Mouse (Mus musculus) intestine, postnatal 0 days (tissue): ENCODE measurements around the gene Nfkbil1. TPM values are rescaled to one million over a fixed set of nuclear protein-coding genes. Genes with fewer than 3 reads are reported as not detected.

Experiments used
- ATAC-seq: fragments of 200-750 bp; cut with Nextera tagmentation; 2 replicates; pipeline ENCODE4 v1.8.0; 2017; ENCODE audit warnings: mild to moderate bottlenecking, moderate TSS enrichment, moderate library complexity
- H3K27ac ChIP-seq: fragments of 300-500 bp; sonication (generic); 2 replicates; pipeline ENCODE4 v1.5.1; 2014; ENCODE audit warnings: mild to moderate bottlenecking, low read depth, low read length, moderate library complexity
- H3K27me3 ChIP-seq: fragments of 300-500 bp; sonication (generic); replicated peaks from 2 replicates; pipeline ENCODE4 v1.6.1; 2014; ENCODE audit warnings: low read length, mixed read lengths; ENCODE audit not compliant: control insufficient read depth, insufficient read depth
- H3K36me3 ChIP-seq: fragments of 300-500 bp; sonication (generic); 2 replicates; pipeline ENCODE4 v1.6.1; 2014; ENCODE audit warnings: mild to moderate bottlenecking, moderate library complexity; ENCODE audit not compliant: control insufficient read depth, insufficient read depth
- H3K4me1 ChIP-seq: fragments of 300-500 bp; sonication (generic); replicated peaks from 2 replicates; pipeline ENCODE4 v1.6.1; 2014; ENCODE audit warnings: antibody characterized with exemption, low read length, mixed read lengths; ENCODE audit not compliant: control insufficient read depth, insufficient read depth
- H3K4me2 ChIP-seq: fragments of 300-500 bp; sonication (generic); replicated peaks from 2 replicates; pipeline ENCODE4 v1.6.1; 2014; ENCODE audit warnings: low read depth, mild to moderate bottlenecking, moderate library complexity
- H3K4me3 ChIP-seq: fragments of 300-500 bp; sonication (generic); 2 replicates; pipeline ENCODE4 v1.5.1; 2014; ENCODE audit warnings: low read depth, low read length
- H3K9ac ChIP-seq: fragments of 300-500 bp; sonication (generic); 2 replicates; pipeline ENCODE4 v1.6.1; 2014; ENCODE audit warnings: mild to moderate bottlenecking, low read depth, low read length
- H3K9me3 ChIP-seq: fragments of 300-500 bp; sonication (generic); 2 replicates; pipeline ENCODE4 v1.6.1; 2016; ENCODE audit warnings: mixed run types; ENCODE audit not compliant: control insufficient read depth
- CTCF ChIP-seq: sonication (generic); IDR thresholded peaks from 2 replicates; pipeline ENCODE4 v1.5.1; 2016; ENCODE audit warnings: low read depth, mild to moderate bottlenecking, control low read depth, antibody characterized with exemption, moderate library complexity
- WGBS: fragments of 180-500 bp; shearing (Covaris S2); extraction: QIAGEN DNeasy Blood & Tissue Kit; methylation state at CpG from one replicate; pipeline ENCODE4 v1.1.7; 2014; 5-methylcytosine and 5-hydroxymethylcytosine counted together
- microRNA-seq: library from miRNA; unstranded; fragments of <30 nt; microRNA quantifications from one replicate; pipeline ENCODE4, GENCODE M21; 2016
- polyA plus RNA-seq: library from polyadenylated mRNA; unstranded; fragments of >200 nt; fragmentation: Nextera tagmentation; extraction: Ambion mirVana; gene quantifications from 2 replicates; pipeline ENCODE4 v1.2.1, GENCODE M21; 2015

Gene Nfkbil1
- polyA plus RNA-seq, 1 experiment from 2014 or later: 8.1 TPM

- peak; percentile 48; the same call in 1 of the 2 replicates for ATAC-seq
- no peaks in the 10 kb centered on the region for H3K27me3 ChIP-seq
- no peak overlapping the region for H3K4me3 ChIP-seq
- no peak overlapping the region for H3K9ac ChIP-seq
- WGBS: 12% methylated on average over 5 of the region's 5 CpGs
- H3K4me2 ChIP-seq: no peak overlapping the region
- no peaks in the 10 kb centered on the region for H3K4me1 ChIP-seq
- no peak overlapping the region for H3K27ac ChIP-seq
- peak; percentile 96 for TF ChIP-seq CTCF
- H3K9me3 ChIP-seq: no peaks in the 10 kb centered on the region
- H3K36me3 ChIP-seq: no peaks in the 10 kb centered on the region
Measured at GRCm38 (mm10) chr17:35178528-35178927, 57.1 kb downstream of the Nfkbil1 start.

GRCm38 (mm10) chr17:35175968-35176367 is 59.6 kb downstream of the Nfkbil1 start, which contains the start of gene Aif1:
Gene Aif1, minus strand, starts transcription at chr17:35176068.
- H3K36me3 ChIP-seq: no peaks in the 10 kb centered on the region
- no peak for ATAC-seq
- no peak within 1 kb of the TSS for H3K4me2 ChIP-seq
- no peaks in the 10 kb centered on the region for H3K4me1 ChIP-seq
- 51% methylated on average over 2 of the region's 2 CpGs for WGBS
- H3K4me3 ChIP-seq: no peak within 1 kb of the TSS
- no peak within 1 kb of the TSS for H3K27ac ChIP-seq
- no peaks in the 10 kb centered on the region for H3K27me3 ChIP-seq
- H3K9ac ChIP-seq: no peak within 1 kb of the TSS
- no peak for TF ChIP-seq CTCF
- no peaks in the 10 kb centered on the region for H3K9me3 ChIP-seq

GRCm38 (mm10) chr17:35175382-35175781 is 60.2 kb downstream of the Nfkbil1 start:
- H3K27me3 ChIP-seq: no peaks in the 10 kb centered on the region
- H3K9me3 ChIP-seq: no peaks in the 10 kb centered on the region
- H3K4me1 ChIP-seq: no peaks in the 10 kb centered on the region
- WGBS: 77% methylated on average over 6 of the region's 6 CpGs
- ATAC-seq: no peak
- H3K36me3 ChIP-seq: no peaks in the 10 kb centered on the region
- no peak overlapping the region for H3K9ac ChIP-seq
- TF ChIP-seq CTCF: no peak
- no peak overlapping the region for H3K4me3 ChIP-seq
- H3K4me2 ChIP-seq: no peak overlapping the region
- H3K27ac ChIP-seq: no peak overlapping the region

GRCm38 (mm10) chr17:35174201-35174977 is 61.2 kb downstream of the Nfkbil1 start:
- Histone ChIP-seq H3K9me3 (no peaks in the 10 kb centered on the region), H3K9ac (no peak overlapping the region), H3K27ac (no peak overlapping the region), H3K36me3 (no peaks in the 10 kb centered on the region), H3K27me3 (no peaks in the 10 kb centered on the region), H3K4me1 (no peaks in the 10 kb centered on the region), H3K4me2 (no peak overlapping the region), H3K4me3 (no peak overlapping the region)
- no peak for ATAC-seq
- WGBS: 43% methylated on average over 8 of the region's 8 CpGs
- TF ChIP-seq CTCF: no peak

- Histone ChIP-seq H3K4me3 (no peak overlapping the region), H3K4me2 (no peak overlapping the region), H3K9ac (no peak overlapping the region), H3K27me3 (no peaks in the 10 kb centered on the region), H3K4me1 (no peaks in the 10 kb centered on the region), H3K27ac (peak overlapping the region; percentile 50), H3K9me3 (no peaks in the 10 kb centered on the region), H3K36me3 (no peaks in the 10 kb centered on the region)
- no peak for TF ChIP-seq CTCF
- no peak for ATAC-seq
- 76% methylated on average over 3 of the region's 3 CpGs for WGBS
Measured at GRCm38 (mm10) chr17:35173329-35173728, 62.3 kb downstream of the Nfkbil1 start.

- no peak for TF ChIP-seq CTCF
- no peaks in the 10 kb centered on the region for H3K9me3 ChIP-seq
- H3K4me1 ChIP-seq: no peaks in the 10 kb centered on the region
- H3K27ac ChIP-seq: peak overlapping the region; percentile 50; the same call in 1 of the 2 replicates
- no peak overlapping the region for H3K4me3 ChIP-seq
- ATAC-seq: no peak
- no peak overlapping the region for H3K9ac ChIP-seq
- WGBS: 68% methylated on average over 11 of the region's 11 CpGs
- H3K36me3 ChIP-seq: no peaks in the 10 kb centered on the region
- no peaks in the 10 kb centered on the region for H3K27me3 ChIP-seq
- H3K4me2 ChIP-seq: no peak overlapping the region
Measured at GRCm38 (mm10) chr17:35172445-35173234, 63.0 kb downstream of the Nfkbil1 start.

Small RNA genes within 50 kb of the gene (microRNA-seq; reads per million reads assigned to microRNA genes)
- gene Mir6973a (not detected), gene Mir6974 (not detected), gene Mir6975 (not detected), gene Mir8094 (not detected)

Other genes starting within 250 kb of the Nfkbil1 start
- gene Vars, start 234.8 kb downstream of the Nfkbil1 start, polyA plus RNA-seq: 74.0 and 84.2 TPM in 2 replicates
- 0.12 and 0.20 TPM in 2 replicates for gene Vwa7, start 219.2 kb downstream of the Nfkbil1 start, polyA plus RNA-seq
- gene Sapcd1, start 207.8 kb downstream of the Nfkbil1 start, polyA plus RNA-seq: 3.2 and 4.6 TPM in 2 replicates
- 1.4 and 3.0 TPM in 2 replicates for gene Msh5, start 189.0 kb downstream of the Nfkbil1 start, polyA plus RNA-seq
- 290 and 312 TPM in 2 replicates for gene Clic1, start 185.8 kb downstream of the Nfkbil1 start, polyA plus RNA-seq
- 62.0 and 68.3 TPM in 2 replicates for gene Ddah2, start 176.8 kb downstream of the Nfkbil1 start, polyA plus RNA-seq
- gene Ly6g6c, start 170.4 kb downstream of the Nfkbil1 start, polyA plus RNA-seq: 0.12 TPM in 1 of 2 replicates, not detected in the other
- 0.13 and 0.17 TPM in 2 replicates for gene Mpig6b, start 169.6 kb downstream of the Nfkbil1 start, polyA plus RNA-seq
- gene Ly6g6e, start 158.9 kb downstream of the Nfkbil1 start, polyA plus RNA-seq: 2.2 TPM in 2 replicates
- 3.8 and 4.9 TPM in 2 replicates for gene Ly6g6d, start 157.7 kb downstream of the Nfkbil1 start, polyA plus RNA-seq
- gene Ly6g6f, start 150.2 kb downstream of the Nfkbil1 start, polyA plus RNA-seq: not detected in 2 replicates
- gene Abhd16a, start 146.5 kb downstream of the Nfkbil1 start, polyA plus RNA-seq: 101 and 103 TPM in 2 replicates
- not detected in 2 replicates for gene Ly6g5c, start 127.5 kb downstream of the Nfkbil1 start, polyA plus RNA-seq
- 0.46 and 0.59 TPM in 2 replicates for gene Ly6g5b, start 120.4 kb downstream of the Nfkbil1 start, polyA plus RNA-seq
- 15.0 and 16.6 TPM in 2 replicates for gene Gpank1, start 114.3 kb downstream of the Nfkbil1 start, polyA plus RNA-seq
- 262 and 264 TPM in 2 replicates for gene Csnk2b, start 113.7 kb downstream of the Nfkbil1 start, polyA plus RNA-seq
- 26.3 and 29.7 TPM in 2 replicates for gene D17H6S53E, start 109.4 kb downstream of the Nfkbil1 start, polyA plus RNA-seq
- 18.3 and 22.5 TPM in 2 replicates for gene Apom, start 103.7 kb downstream of the Nfkbil1 start, polyA plus RNA-seq
- 37.4 and 46.0 TPM in 2 replicates for gene Bag6, start 100.6 kb downstream of the Nfkbil1 start, polyA plus RNA-seq
- 40.0 and 54.1 TPM in 2 replicates for gene Prrc2a, start 70.9 kb downstream of the Nfkbil1 start, polyA plus RNA-seq
- 23.1 and 25.4 TPM in 2 replicates for gene Aif1, start 59.7 kb downstream of the Nfkbil1 start, polyA plus RNA-seq
- gene Lst1, start 47.4 kb downstream of the Nfkbil1 start, polyA plus RNA-seq: 11.3 and 12.9 TPM in 2 replicates
- 1.7 and 2.4 TPM in 2 replicates for gene Ltb, start 41.4 kb downstream of the Nfkbil1 start, polyA plus RNA-seq
- 0.17 and 0.27 TPM in 2 replicates for gene Tnf, start 33.8 kb downstream of the Nfkbil1 start, polyA plus RNA-seq
- gene Lta, start 30.4 kb downstream of the Nfkbil1 start, polyA plus RNA-seq: 0.10 and 0.42 TPM in 2 replicates
- gene Gm16181, start 15.0 kb downstream of the Nfkbil1 start, polyA plus RNA-seq: 0.23 and 0.30 TPM in 2 replicates
- gene Atp6v1g2, start 2.1 kb downstream of the Nfkbil1 start, polyA plus RNA-seq: 4.1 and 4.3 TPM in 2 replicates
- gene Ddx39b, start 6.0 kb upstream of the Nfkbil1 start, polyA plus RNA-seq: 125 and 127 TPM in 2 replicates
- 672 and 681 TPM in 2 replicates for gene H2-D1, start 26.9 kb upstream of the Nfkbil1 start, polyA plus RNA-seq
- 56.2 and 60.6 TPM in 2 replicates for gene H2-Q1, start 84.6 kb upstream of the Nfkbil1 start, polyA plus RNA-seq
- 693 and 712 TPM in 2 replicates for gene H2-Q2, start 106.5 kb upstream of the Nfkbil1 start, polyA plus RNA-seq
- 11.9 and 14.0 TPM in 2 replicates for gene H2-Q4, start 143.8 kb upstream of the Nfkbil1 start, polyA plus RNA-seq
- 2.7 and 2.8 TPM in 2 replicates for gene H2-Q6, start 189.1 kb upstream of the Nfkbil1 start, polyA plus RNA-seq
- 2.7 and 3.6 TPM in 2 replicates for gene H2-Q7, start 203.4 kb upstream of the Nfkbil1 start, polyA plus RNA-seq
- gene H2-Q10, start 234.3 kb upstream of the Nfkbil1 start, polyA plus RNA-seq: 102 and 110 TPM in 2 replicates